Mouse (Mus musculus): ENCODE measurements at regions not wholly inside any gene's neighbourhood (a gene's known extent, or its start where the extent isn't known, plus 50 kb on each side); places are given as distances from the start of the nearest gene placed in this dataset.

DNA sequence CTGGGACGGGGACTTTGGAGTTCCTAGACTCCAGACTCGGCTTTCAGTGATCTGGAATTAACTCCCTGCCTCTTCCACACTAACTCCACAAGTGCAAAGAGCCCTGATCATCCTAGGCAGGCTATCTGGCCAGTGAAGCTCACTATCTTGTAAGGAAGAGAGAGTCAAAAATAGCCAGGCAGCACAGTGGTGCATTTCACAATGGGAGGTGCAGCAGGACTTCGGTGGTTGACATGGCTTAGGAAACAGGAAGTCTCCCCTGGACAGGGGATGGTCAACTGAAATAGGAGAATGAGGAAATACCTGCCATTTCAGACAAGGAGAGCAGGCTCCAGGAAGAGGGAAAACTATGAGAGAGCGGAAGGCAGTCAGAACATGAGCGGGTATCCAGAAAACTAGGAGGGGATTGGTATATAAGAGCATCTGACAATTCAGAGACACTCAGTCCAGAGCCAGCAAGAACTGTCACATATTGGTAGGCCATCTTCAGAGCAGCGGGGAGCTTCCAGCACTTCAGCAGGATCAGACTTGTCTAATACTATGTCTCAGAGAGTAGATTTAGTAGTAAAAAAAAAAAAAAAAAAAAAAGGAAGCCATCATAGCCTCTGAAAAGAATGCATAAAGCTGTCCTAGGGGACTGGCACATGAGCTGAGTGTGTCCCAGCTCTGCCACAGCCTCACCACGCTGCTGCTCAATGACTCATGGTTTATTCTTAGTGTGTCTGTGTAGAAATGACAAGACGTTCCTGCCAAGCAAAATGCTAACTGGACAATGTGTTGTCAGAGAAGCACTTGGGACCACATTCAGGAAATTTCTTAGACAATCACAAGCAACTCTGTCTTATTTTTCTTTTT is 184.5 kb upstream of the Cpeb2 start:
- no peak overlapping the region for H3K4me3 ChIP-seq (replicated peaks in 1 of 3; ENCODE audit: low read depth in 2 of 3, low read length in 2 of 3, poor library complexity in 1 of 3)
- peaks cover 11 to 25% of the 10 kb centered on the region in 2 experiments for H3K4me1 ChIP-seq (ENCODE audit: control insufficient read depth in 1 of 2, insufficient read depth in 2 of 2)
- dilution Hi-C loops (cut with MboI; ENCODE audit: extremely low pct_ligation_motif_present, extremely low pct_unique_long_range_greater_than_20kb, low sequenced_read_pairs) (no loop called here), in situ Hi-C loops (cut with MboI; ENCODE audit: low pct_ligation_motif_present, low pct_unique_long_range_greater_than_20kb, low sequenced_read_pairs) (loop anchor here (10.0 kb wide), 1 partner anchor 56 kb away; no protein-coding TSS in a partner anchor)
- no peaks in the 10 kb centered on the region for H3K9me3 ChIP-seq (replicated peaks; ENCODE audit: low read length)
- peak; percentile 61 for DNase-seq (ENCODE audit: extremely low read depth)
- no peak overlapping the region for H3K27ac ChIP-seq (ENCODE audit: insufficient read depth, low read depth)
- no peak for TF ChIP-seq CHD1 (IDR thresholded peaks at IDR 0.05; ENCODE audit: low read depth, low read length)
- TF ChIP-seq POLR2A (IDR thresholded peaks at IDR 0.05; ENCODE audit: low read depth, low read length) = no peak
- TF ChIP-seq CTCF (conservative IDR thresholded peaks at IDR 0.05 in 1 of 2, IDR thresholded peaks at IDR 0.05 in 1 of 2; ENCODE audit: low read depth in 2 of 2, low read length in 2 of 2) = no peak
- no peak for TF ChIP-seq RCOR1 (conservative IDR thresholded peaks at IDR 0.05; ENCODE audit: low read depth, low read length)
- peak; percentile 70; the same call in 1 of the 2 replicates for TF ChIP-seq ETS1 (conservative IDR thresholded peaks at IDR 0.05; ENCODE audit: low read depth, low read length)
- TF ChIP-seq USF2 (conservative IDR thresholded peaks at IDR 0.05; ENCODE audit: low read depth, low read length) = no peak
- TF ChIP-seq MAX (IDR thresholded peaks at IDR 0.05; ENCODE audit: low read length) = no peak
- no peak for TF ChIP-seq SMC3 (IDR thresholded peaks at IDR 0.05; ENCODE audit: low read depth, low read length)
- TF ChIP-seq USF1 (IDR thresholded peaks at IDR 0.05; ENCODE audit: low read depth, low read length) = no peak
- TF ChIP-seq MYC (IDR thresholded peaks at IDR 0.05; ENCODE audit: low read depth, low read length) = peak; percentile 41; the same call in 1 of the 2 replicates
- no peak for TF ChIP-seq GABPA (IDR thresholded peaks at IDR 0.05; ENCODE audit: insufficient replicate concordance, low read depth, low read length)
- TF ChIP-seq ELF1 (IDR thresholded peaks at IDR 0.05; ENCODE audit: low read depth, low read length) = no peak
- no peak for TF ChIP-seq KAT2A (IDR thresholded peaks at IDR 0.05; ENCODE audit: insufficient replicate concordance, low read length)
- no peak for TF ChIP-seq TCF12 (IDR thresholded peaks at IDR 0.05; ENCODE audit: low read depth, low read length)
- no peak for TF ChIP-seq ZC3H11A (IDR thresholded peaks at IDR 0.05; ENCODE audit: low read depth, low read length)
- TF ChIP-seq E2F4 (IDR thresholded peaks at IDR 0.05; ENCODE audit: insufficient replicate concordance, low read depth, low read length) = no peak
- peak; percentile 50; the same call in 1 of the 2 replicates for TF ChIP-seq IRF4 (IDR thresholded peaks at IDR 0.05; ENCODE audit: low read depth, low read length)
- TF ChIP-seq RAD21 (IDR thresholded peaks at IDR 0.05; ENCODE audit: low read depth, low read length) = no peak
- TF ChIP-seq JUND (conservative IDR thresholded peaks at IDR 0.05; ENCODE audit: low read depth, low read length) = 0 out of 2 replicates have a peak, but pooled peaks have one; percentile 40
- TF ChIP-seq POLR2AphosphoS2 (IDR thresholded peaks at IDR 0.05; ENCODE audit: low read depth, low read length) = no peak
- no peak for TF ChIP-seq HCFC1 (IDR thresholded peaks at IDR 0.05; ENCODE audit: low read depth, low read length)
- no peak for TF ChIP-seq UBTF (IDR thresholded peaks at IDR 0.05; ENCODE audit: low read depth, low read length)
- TF ChIP-seq TBP (conservative IDR thresholded peaks at IDR 0.05; ENCODE audit: low read depth, low read length) = no peak
- TF ChIP-seq ZMIZ1 (IDR thresholded peaks at IDR 0.05; ENCODE audit: low read depth, low read length) = no peak
- TF ChIP-seq MAZ (IDR thresholded peaks at IDR 0.05; ENCODE audit: low read depth, low read length) = no peak
- TF ChIP-seq ZNF384 (IDR thresholded peaks at IDR 0.05; ENCODE audit: low read depth, low read length) = peak; percentile 86
- no peak for TF ChIP-seq SIN3A (IDR thresholded peaks at IDR 0.05; ENCODE audit: low read length)
- TF ChIP-seq BHLHE40 (IDR thresholded peaks at IDR 0.05; ENCODE audit: low read depth, low read length) = peak; percentile 88
- no peak for TF ChIP-seq PAX5 (IDR thresholded peaks at IDR 0.05; ENCODE audit: low read length)
- TF ChIP-seq NELFE (IDR thresholded peaks at IDR 0.05; ENCODE audit: low read depth, low read length) = no peak
- no peak for TF ChIP-seq MAFK (IDR thresholded peaks at IDR 0.05; ENCODE audit: insufficient replicate concordance, low read length)
- TF ChIP-seq NRF1 (IDR thresholded peaks at IDR 0.05; ENCODE audit: low read depth, low read length) = no peak
- peak; percentile 37; the same call in 1 of the 2 replicates for TF ChIP-seq EP300 (IDR thresholded peaks at IDR 0.05; ENCODE audit: low read length)
- TF ChIP-seq MXI1 (IDR thresholded peaks at IDR 0.05; ENCODE audit: low read depth, low read length) = no peak
- no peak for TF ChIP-seq CHD2 (IDR thresholded peaks at IDR 0.05; ENCODE audit: low read length)
- TF ChIP-seq MEF2A (IDR thresholded peaks at IDR 0.05; ENCODE audit: borderline replicate concordance, low read depth, low read length) = peak; percentile 92
- TF ChIP-seq ZKSCAN1 (IDR thresholded peaks at IDR 0.05; ENCODE audit: borderline replicate concordance, low read depth, low read length) = no peak
- peak; percentile 41; the same call in 1 of the 2 replicates for TF ChIP-seq JUN (IDR thresholded peaks at IDR 0.05; ENCODE audit: insufficient read depth, low read depth, low read length)
- no peaks in the 10 kb centered on the region for H3K79me2 ChIP-seq (replicated peaks; ENCODE audit: control insufficient read depth, extremely low read depth, insufficient read depth, poor library complexity, severe bottlenecking)
- no peaks in the 10 kb centered on the region for H3K27me3 ChIP-seq (replicated peaks)
- H3K9ac ChIP-seq (ENCODE audit: insufficient read depth, low read depth) = no peak overlapping the region
- H3K4me2 ChIP-seq (ENCODE audit: insufficient read depth, low read depth, poor library complexity, severe bottlenecking) = no peak overlapping the region
- H3K36me3 ChIP-seq (replicated peaks in 1 of 2; ENCODE audit: control insufficient read depth in 1 of 2, insufficient read depth in 1 of 2, low read length in 1 of 2) = no peaks in the 10 kb centered on the region
